Mouse (Mus musculus): Measurements from ENCODE around the gene Bcat1.

- TF ChIP-seq EP300 (IDR thresholded peaks at IDR 0.05; ENCODE audit: low read depth), result no peak
- TF ChIP-seq CTCF (IDR thresholded peaks at IDR 0.05; ENCODE audit: low read depth), result no peak
These were observed 44.1 kb upstream of the Bcat1 start for GRCm38 (mm10) chr6:145120086-145120485.
